Mouse (Mus musculus): ENCODE results near the gene Btn2a2.
"Not testable (repeated sequence)": the region's sequence is repeated elsewhere in the genome, so short reads cannot be mapped to it uniquely, and the experiment has no call there.

- not testable (repeated sequence) for TF ChIP-seq POLR2A (IDR thresholded peaks at IDR 0.05; ENCODE audit: borderline replicate concordance, insufficient read depth, low read length); CTCF (IDR thresholded peaks at IDR 0.05; ENCODE audit: borderline replicate concordance, insufficient read depth, low read depth, low read length)
Observed at GRCm38 (mm10) chr13:23533560-23534367, 45.1 kb upstream of the Btn2a2 start, which contains the start of gene Hist1h2af.

Measured in cerebellum, adult 2 months (tissue).